Mouse (Mus musculus) large intestine, adult 2 months (tissue): ENCODE results near the gene Ccdc34. TPM values are rescaled to one million over a fixed set of nuclear protein-coding genes. Genes with fewer than 3 reads are reported as not detected.

ENCODE experiments used
- DNase-seq: peaks from one replicate; pipeline ENCODE4 v3.0.0-alpha.2; 2012; ENCODE audit warnings: low read depth, low spot score
- WGBS: fragments of 180-500 bp; shearing (Covaris S2); methylation state at CpG from one replicate; pipeline ENCODE4 v1.1.7; 2018; 5-methylcytosine and 5-hydroxymethylcytosine counted together
- polyA plus RNA-seq: library from polyadenylated mRNA; depleted of rRNA; stranded (reverse); fragments of >200 nt; gene quantifications from 2 replicates; pipeline ENCODE4 v1.2.3, GENCODE M21; 2012

The Ccdc34 gene
- polyA plus RNA-seq, 1 experiment: 13.3 TPM

DNA sequence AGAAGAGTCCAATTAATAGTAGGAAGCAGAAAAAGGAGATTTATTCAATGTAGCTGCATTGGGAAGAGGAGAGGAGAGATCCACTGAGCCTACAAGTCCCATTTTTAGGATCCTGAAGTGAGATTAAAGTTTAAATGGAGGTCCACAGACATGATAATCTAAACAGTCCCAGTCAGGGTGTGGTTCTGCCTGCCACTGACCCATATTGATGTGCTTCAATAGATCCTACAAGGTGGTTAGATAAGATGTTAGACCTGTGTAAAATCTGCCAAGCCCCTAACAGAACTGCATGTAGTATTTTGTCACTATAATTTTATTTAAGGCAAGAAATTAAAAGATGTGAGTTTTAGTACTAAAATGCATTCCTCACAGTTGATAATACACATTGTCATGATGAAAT lies 24.2 kb upstream of the Ccdc34 start:
- DNase-seq: no peak

DNA sequence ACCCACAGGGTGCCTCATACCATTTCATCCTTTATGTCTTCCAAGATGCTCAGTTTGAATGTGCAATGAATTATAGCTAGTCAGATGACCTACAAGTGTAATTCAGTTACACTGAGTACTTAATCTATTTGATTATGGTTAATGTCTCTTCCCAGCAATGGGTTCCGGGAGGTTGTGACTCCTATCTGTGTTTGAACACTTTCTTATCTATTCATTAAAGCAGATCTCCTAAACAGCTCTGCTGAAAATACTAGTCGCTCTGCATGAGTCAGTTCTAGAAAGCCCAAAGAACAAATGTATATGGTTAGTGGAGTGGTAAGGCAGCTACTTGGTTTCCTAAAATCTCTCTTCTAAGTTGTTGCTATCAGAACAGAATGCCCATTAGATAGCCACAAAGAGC lies 22.6 kb upstream of the Ccdc34 start:
- WGBS: 50% methylated on average over 2 of the region's 2 CpGs
- DNase-seq: no peak

DNA sequence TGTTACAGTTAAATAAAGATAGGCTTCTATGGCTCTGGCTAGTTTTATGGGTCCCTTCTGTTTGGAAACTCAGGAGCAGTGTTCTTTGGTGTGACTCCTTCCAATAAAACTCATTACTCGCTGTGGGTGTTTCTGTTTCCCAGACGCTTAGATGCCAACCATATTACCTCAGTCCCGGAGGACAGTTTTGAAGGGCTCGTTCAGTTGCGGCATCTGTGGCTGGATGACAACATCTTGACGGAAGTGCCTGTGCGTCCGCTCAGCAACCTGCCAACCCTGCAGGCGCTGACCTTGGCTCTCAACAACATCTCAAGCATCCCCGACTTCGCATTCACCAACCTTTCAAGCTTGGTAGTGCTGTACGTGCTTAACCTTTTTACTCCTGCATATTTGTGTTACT lies 21.2 kb upstream of the Ccdc34 start:
- WGBS: 17% methylated on average over 12 of the region's 12 CpGs
- peak; percentile 77 for DNase-seq

DNA sequence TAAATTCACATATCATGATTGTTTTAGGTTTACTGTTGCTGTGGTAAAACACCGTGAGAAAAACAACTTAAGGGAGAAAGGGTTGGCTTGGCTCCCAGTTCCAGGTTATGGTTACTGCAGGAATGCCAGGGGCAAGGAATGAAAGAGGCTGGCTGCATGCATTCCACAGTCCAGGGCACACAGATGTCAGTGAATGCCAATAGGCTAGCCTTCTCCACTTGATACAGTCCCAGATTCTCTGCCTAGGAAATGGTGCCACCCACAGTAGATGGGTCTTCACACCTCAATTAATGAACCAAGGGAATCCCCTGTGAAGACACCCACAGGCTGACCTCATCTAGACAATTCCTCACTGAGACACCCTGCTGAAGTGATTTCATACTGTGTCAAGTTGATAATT lies 12.9 kb upstream of the Ccdc34 start:
- WGBS: 23% methylated on average over 1 of the region's 1 CpGs
- no peak for DNase-seq

DNA sequence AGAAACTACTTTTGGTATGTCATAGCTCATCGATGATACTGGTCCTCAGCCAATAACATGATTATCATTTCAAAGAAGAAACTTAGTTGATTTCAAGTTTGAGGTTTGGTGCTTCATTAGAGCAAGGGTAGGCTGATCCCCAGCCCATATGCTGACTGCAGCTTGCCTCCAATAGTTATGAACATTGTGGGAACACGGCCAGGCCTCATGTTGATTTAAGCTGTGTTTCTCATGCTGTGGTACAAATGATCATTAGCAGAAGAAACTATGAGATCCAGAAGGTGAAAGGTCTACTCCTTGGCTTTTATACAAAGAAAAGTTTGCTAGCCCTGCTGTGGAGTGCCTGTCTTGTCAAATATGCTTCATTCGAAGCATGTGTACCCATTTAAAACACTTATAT lies 12.5 kb upstream of the Ccdc34 start:
- DNase-seq: no peak
- WGBS: 45% methylated on average over 3 of the region's 3 CpGs

DNA sequence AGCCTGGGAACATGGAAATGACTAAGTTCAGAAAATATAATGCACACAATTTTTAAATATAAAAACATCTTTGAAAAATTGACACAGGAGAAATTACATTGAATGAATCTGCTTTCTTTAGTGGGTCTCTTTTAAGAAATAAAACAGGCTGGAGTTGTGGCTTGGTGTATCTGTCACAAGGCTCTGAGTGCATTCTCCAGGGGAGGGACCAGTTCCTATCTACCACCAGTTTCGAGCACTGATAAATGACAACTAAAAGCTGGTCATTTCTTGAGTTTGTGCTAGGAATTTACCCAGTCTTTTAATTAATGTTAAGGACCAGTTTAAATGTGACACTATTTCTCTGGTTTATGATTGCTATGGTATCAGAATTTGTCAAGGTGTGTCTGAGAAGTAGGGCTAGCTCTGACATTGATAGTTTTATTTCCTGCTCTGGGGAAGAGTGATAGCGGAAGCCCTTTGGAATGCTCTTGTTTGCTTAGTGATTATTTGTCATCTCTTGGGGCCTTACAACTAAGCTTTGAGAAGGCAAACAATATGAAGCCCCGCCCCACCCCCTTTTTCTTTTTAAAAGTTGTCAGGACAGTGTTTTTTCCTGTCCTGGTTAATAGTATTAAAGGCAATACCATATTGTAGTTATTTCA lies 11.9 kb upstream of the Ccdc34 start:
- DNase-seq: no peak
- 43% methylated on average over 3 of the region's 3 CpGs for WGBS

DNA sequence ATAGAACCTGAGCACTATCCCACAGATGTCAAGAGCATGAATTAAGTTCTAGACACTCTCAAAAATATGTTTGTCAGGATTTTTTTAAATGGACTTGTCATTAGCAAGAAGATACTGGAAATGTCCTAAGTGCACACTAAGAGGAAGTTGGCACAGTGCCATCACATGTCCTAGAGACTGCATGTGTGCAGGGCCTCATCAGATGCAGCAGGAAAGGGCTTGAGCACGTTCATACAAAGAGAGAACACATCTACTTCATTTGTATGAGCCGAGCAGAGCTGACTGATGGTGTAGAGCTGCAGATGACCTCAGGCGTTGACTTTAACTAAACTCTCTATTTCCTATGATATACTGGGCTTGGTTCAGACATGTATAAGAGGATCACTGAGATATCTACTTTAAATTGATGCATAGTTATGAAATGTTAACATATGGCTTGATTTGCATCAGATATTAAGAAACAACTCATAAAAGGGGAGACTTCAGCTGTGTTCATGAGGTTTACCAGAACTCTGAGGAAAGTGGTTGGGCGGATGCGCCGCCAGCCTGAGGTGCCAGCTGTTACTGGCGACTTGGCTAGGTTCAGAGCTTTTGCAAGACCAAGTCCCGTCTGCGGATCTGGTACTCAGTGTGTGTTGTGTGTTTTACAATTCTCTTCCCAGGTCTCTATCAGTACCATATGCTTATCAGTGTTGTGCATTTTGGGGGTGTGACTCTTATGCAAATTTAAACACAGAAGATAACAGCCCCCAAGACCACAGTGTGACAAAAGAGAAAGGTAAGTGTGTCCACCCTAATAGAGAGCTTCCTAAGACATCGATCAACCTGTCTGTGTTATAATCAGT lies 10.0 kb upstream of the Ccdc34 start:
- WGBS: 82% methylated on average over 10 of the region's 10 CpGs
- no peak for DNase-seq

DNA sequence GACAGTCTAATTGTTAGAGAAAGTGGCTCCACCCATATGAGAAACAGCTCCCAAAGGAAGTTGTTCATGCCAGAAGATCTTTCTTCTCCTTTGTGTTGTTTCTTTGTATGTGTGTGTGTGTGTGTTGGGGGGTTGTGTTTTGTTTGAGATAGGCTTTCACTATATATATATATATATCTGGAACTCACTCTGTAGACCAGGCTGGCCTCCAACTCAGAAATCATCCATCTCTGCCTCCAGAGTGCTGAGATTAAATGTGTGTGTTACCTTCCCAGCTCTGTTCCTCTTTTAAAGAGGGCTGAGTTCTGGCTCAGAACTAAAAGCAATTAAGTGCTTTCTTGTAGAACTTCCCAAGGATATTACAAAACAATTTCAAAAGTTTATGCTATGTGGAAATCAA lies 8.2 kb upstream of the Ccdc34 start:
- DNase-seq: no peak

DNA sequence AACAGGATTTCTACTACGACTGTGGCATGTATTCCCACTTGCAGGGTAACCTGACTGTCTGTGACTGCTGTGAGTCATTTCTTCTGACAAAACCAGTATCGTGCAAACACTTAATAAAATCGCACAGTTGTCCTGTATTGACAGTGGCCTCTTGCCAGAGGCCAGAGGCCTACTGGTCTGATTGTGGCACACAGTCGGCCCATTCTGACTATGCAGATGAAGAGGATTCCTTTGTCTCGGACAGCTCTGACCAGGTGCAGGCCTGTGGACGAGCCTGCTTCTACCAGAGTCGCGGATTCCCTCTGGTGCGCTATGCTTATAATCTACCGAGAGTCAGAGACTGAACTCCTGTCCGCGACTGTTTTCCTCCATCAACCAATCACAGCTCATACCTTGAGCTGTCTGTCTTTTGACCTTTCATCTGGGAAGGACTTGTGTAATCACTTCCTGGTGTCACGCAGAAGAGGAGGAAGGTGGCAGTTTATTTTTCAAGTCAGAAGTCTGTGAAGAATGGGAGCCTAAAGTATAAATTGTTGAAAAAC lies 5.4 kb upstream of the Ccdc34 start:
- WGBS: 73% methylated on average over 13 of the region's 13 CpGs
- DNase-seq: no peak

DNA sequence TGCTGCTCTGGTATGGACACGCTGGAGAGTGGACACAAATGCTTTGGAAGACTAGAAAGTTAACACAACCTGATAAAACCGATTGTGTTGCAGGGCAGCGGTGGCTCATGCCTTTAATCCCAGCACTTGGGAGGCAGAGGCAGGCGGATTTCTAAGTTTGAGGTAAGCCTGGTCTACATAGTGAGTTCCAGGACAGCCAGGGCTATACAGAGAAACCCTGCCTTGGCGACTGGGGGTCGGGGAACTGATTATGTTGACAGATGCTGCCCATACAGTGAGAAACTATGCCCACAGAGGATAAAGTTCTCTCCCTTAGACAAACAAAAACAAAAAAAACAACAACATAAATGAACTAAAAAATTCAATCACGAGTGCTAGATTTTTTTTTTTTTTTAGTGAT lies 530 bp upstream of the Ccdc34 start:
- 42% methylated on average over 7 of the region's 7 CpGs for WGBS

DNA sequence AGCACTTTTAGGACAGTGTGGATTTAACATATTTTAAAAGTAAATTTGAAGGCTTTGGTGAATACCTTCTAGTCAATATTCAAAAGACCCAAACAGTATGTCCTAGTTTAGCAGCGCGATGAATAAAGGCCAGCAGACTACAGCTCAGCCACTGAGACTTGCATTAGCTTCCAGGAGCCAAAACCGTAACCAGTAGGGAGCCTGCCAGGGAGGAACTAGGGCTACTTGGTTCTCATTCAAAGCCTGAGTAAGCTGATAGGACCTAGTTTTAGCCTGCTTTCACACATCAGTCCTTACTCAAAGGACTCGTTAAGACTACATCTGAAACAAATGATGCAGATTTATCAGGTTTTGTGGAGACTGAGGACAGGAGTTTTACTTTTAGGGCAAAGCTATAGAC lies 2.0 kb downstream of the Ccdc34 start:
- WGBS: 62% methylated on average over 4 of the region's 4 CpGs
- DNase-seq: no peak

More for the DNA sequence above, 530 bp upstream of the Ccdc34 start:
- no peak for DNase-seq

DNA sequence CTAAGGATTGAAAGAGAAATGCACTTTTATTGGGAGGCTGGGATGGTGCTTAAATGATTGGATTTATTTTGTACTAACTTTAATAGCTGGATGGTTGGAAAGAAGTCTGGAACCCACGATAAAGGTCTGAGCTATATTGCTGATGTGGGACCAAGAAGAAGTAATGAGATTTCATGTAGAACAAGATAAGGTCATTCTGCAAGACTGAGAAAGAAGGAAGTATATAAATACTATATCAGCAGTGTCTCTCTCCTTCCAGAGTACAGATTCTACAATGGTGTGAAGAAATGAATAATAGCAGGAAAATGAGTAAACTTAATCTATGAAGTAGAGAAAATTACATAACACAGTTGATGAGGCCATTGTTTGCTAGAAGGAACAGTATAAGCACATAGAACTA lies 2.8 kb downstream of the Ccdc34 start:
- WGBS: 74% methylated on average over 1 of the region's 1 CpGs
- DNase-seq: no peak

DNA sequence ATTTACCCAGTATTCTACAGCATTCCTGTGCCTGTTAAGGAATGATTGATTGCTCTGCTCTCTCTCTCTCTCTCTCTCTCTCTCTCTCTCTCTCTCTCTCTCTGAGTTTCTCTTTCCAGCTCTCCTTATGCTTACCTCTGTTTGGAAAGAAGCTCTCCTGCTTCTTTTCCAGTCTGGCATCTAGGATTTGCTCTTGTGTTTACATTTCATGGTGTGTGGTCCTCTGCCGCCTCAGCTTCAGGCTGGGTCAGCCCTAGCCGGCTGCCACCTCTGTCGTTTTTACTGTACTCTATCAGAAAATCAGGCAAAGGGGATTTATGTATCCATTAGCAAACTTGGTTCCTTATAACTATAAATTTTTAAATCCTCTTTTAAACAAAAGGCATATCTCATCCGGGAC lies 18.6 kb downstream of the Ccdc34 start:
- WGBS: 51% methylated on average over 4 of the region's 4 CpGs
- DNase-seq: no peak

DNA sequence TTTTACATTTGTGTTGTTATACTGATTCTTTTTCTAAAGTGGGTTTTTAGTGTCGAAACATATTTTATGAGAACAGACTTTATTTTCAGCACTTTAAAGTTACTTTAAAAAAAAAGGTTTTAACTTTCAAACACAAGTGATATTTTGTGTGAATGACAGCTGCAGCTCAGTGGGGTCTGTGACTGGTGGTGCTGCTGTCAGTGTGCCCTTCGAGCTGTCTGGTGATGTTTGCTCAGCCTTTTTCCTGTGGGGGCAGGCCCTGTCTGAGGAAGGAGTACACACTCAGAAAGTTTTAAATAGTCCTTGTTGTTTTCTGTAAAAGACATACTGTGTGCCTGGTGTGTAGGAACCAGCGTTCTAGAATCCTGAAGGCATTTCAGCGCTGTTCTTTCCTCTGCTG lies 19.0 kb downstream of the Ccdc34 start:
- 71% methylated on average over 4 of the region's 4 CpGs for WGBS
- DNase-seq: no peak

DNA sequence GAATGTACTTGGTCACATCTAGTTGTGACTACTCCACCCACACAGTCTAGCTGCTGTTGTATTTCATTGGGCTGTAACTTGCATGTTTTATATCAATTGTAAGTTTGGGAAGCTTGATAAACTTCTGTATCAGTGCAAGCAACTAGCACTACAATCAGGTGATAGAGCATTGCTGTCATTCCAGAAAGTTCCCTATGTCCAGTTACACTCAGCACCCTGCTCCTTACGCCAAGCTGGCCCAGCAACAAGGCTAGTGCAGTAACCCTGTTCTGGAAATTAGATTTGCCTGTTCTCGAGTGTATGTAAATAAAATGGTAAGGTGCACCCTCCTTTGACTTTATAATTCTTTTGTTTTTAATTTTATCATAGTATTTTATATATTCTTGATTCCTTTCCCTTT lies 19.6 kb downstream of the Ccdc34 start:
- WGBS: 64% methylated on average over 2 of the region's 2 CpGs
- DNase-seq: no peak

DNA sequence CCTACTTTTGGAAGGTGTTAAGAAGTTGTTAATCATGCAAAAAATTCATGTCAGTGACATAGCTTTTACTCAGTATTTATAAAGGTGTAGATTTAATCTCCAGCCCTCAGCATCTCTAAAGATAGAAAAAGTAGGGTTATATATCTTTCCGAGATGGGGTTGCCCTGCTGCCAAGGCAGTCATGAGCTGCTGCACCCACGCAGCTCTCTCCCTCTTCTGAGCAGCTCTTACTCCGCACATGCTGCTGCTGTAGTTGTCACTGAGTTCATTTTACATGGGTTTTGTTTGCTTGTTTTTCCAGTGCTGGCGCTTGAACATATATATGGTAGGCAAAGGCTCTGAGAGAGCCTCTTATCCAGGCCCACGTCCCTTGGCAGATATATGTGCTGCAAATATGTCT lies 20.7 kb downstream of the Ccdc34 start:
- 88% methylated on average over 5 of the region's 5 CpGs for WGBS
- no peak for DNase-seq

DNA sequence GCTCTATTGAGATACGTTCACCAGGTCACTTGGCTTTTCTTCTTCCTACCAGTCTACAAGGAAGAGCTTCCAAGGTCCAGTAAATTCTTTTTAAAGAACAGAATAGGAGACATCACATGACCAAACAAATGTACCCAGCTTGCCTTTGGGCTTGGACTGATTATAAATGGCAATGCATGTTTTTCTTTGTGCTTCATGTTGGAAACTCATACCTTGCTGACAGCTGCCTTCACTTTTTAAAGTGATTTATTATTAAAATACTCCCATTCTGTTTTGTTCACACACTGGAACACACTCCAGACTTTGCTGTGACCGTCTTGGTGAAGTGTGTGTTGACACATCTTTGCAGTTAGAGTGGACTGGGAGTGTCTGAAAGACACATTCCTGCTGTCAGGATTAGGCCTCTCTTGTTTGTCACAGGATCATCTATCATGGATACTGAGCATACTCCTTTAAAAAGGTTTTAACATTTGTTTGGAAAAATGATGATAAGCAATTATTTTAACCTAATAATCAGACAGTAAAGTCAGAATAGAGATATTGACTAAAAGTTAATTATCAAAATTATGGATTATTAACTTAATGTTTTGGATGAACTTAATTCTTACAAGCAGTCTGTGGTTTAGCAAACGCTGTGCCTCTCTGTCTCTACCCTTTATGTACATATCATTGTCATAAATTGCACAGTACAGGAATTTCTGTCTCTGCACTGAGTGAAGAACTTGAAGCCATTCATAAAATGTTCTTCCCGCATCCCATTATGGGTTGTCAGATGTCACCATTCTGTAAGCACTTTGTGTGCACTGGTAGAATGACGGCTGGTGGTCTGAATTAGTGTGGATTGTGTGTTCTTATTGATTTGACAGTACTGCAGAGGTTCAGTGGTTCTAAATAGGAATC lies 25.5 kb downstream of the Ccdc34 start:
- 74% methylated on average over 5 of the region's 5 CpGs for WGBS
- DNase-seq: no peak

DNA sequence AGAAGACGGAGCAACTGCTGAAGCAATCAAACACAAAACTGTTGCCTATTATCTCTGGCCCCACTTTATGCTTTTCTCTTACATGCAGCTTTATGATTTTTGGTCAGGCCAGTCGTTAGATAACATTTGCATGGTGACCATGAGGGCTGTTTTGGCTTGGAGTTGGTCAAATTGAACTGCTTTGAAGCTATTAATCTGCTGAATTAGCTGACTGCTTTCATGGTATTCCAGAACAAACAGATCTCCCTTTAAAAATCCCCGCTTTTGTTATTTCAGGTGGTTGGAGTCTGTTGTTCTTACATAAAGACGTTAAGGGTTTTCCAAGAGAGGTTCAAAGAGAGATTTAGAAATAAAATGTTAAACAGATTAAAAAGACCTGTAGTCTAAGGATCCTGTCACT lies 40.8 kb downstream of the Ccdc34 start:
- 78% methylated on average over 4 of the region's 4 CpGs for WGBS
- DNase-seq: no peak

DNA sequence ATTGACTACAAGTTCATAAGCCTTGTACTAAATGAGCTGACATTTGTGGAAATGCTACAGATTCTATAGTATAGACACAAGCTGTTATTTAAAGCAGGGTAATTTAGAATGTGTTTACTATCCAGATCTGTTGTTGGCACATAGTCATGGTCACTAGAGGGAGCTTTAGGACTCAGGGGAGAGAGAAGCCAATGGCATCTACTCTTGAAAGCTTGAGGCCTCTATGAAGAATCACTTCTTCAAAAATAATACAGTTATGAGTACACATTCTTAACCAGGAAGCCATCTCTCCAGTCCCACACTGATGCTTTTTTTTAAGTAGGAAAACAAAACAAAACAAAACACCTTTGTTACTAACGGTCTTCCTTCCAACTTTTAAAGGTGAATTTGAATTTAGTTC lies 45.5 kb downstream of the Ccdc34 start:
- 90% methylated on average over 1 of the region's 1 CpGs for WGBS
- peak; percentile 39 for DNase-seq

DNA sequence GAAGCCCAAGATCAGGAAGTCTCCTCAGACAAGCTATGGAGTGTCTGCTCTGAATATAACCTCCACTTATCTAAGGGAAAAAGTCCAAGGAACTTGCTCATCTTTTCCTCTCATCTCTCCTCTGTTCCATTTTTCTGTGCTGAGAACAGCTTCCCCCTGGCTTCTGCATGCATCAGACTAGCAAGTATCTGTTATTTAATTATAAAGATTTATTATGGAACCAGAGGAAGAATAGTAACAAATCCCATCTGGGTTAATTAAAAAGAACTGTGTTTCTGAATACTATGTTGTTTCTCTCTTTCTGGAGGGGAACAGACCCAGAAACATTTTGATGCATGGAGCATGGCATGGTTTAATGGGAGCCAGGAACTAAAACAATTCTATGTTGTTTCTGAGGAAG lies 51.3 kb downstream of the Ccdc34 start:
- DNase-seq: no peak
